Mouse (Mus musculus) erythroid progenitor cell, adult 5-6 weeks (primary cell): ENCODE measurements around the gene Syne1. TPM values are rescaled to one million over a fixed set of nuclear protein-coding genes. Genes with fewer than 3 reads are reported as not detected.

ENCODE experiments used
- ATAC-seq: replicated peaks from 2 replicates; pipeline ENCODE4 v1.8.0; 2016; ENCODE audit warnings: moderate number of reproducible peaks, mild to moderate bottlenecking, moderate TSS enrichment, inconsistent platforms; ENCODE audit not compliant: poor library complexity, low FRiP score, severe bottlenecking
- total RNA-seq, 2 experiments: library from RNA; stranded (forward) in 1 of 2; stranded (reverse) in 1 of 2; fragments of 150-400 nt in 1 of 2; fragments of 186-747, 209-891 nt in 1 of 2; gene quantifications; 2 replicates each; pipeline versions ENCODE4 v1.2.3 to v1.2.4; 2015 to 2017; ENCODE audit warnings: low replicate concordance in 2 of 2

Gene Syne1
- total RNA-seq (2015; ENCODE audit: low replicate concordance) (36.0 and 48.3 TPM in 2 replicates), total RNA-seq (2017; ENCODE audit: low replicate concordance) (44.3 and 49.8 TPM in 2 replicates)

DNA sequence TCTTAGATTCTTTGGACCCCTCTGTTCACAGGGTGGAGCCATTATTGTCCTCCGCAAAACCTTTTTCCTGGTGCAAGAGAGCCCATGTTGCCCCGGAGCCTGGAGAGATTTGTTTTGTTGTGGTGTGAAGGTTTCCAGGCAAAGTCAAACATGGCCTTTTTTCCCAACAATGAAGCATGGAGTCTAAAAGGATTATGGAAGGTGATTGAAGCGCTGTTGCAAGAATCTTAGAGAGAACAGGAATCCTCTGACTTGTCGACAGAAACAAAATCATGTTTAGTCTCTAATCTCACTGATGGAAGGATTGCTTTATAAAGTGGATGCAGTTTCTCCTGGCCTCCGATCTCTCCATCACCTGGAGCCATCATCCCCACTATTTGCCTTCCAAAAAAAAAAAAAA lies at the start of gene Syne1:
Gene Syne1, minus strand, starts transcription at position 101 of the 400 bp plus-strand sequence.
- ATAC-seq = no peak

DNA sequence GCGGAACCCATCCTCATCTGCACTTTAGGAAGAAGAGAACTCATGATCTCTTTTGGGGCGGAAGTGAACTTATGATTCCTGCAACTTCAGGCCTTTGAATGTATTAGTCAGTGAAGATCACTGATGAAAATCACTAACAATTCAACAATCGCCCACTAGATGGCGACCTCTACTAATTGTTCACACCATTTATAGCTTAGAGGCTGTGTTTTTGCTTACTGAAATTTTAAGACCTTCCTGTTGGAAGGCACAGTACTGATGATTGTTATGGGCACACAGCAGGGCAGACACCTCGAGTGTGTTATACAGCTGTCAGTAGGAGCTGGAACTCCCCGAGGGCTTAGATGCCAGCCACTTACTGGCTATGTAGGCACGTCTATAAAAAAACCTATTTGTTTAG lies 48.8 kb upstream of the Syne1 start:
- ATAC-seq = no peak

DNA sequence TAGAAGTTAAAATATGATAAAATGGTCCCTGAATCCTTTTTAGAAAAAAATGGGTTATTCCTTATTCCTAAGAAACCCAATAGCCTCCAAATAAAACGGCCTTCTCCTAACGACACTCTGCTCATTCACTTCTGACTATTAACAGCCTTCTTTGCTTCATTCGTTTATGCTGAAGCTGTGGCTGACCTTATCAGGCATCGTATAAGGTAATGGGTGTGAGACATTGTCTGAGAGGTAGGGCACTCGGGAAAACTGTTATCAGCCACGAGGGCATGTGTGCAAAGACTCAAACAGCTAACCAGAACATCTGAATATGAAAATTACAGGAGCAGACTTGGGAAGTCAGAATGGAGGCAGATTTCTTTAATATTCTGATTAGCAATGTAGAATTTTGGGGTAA lies 45.3 kb upstream of the Syne1 start:
- no peak for ATAC-seq

DNA sequence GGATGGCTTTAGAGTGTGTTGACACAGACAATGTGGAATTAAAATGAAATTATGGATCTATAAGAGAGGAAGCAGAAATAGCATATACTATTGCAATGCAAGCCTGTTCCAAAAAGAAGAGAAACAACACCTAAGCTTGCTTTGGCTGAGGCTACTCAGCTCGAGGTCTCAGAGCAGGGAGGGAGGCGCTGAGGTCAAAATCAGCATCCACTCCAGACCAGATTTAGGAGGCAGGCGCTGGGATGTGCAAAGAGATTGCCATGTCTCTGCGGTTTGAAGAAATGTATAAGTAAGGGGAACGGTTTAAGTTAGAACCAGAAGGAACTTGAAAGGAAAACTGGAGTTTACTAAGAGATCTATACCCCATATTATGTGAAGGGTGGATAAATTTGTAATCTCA lies 43.2 kb upstream of the Syne1 start:
- no peak for ATAC-seq

DNA sequence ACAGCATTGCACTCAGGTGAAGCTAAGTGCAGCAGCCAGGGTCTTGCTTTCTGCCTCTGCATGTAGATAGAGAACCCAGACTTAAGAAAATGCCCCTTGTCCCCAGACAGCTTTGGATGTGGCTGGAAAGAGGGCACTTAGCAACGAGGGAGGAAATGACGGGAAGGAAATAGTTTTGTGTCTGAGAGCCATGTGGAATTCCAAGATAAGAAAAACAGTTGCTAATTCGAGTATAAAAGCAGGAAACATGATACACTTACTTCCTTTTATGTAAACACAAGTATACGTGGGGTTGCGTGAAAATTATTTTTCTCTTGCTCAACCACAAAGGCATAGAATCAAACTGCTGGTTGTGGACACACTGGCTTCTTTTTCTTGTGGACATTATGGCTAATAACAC lies 42.2 kb upstream of the Syne1 start, which contains the start of gene Myct1:
Gene Myct1, plus strand, starts transcription at position 312 of the 400 bp plus-strand sequence.
- ATAC-seq = no peak

DNA sequence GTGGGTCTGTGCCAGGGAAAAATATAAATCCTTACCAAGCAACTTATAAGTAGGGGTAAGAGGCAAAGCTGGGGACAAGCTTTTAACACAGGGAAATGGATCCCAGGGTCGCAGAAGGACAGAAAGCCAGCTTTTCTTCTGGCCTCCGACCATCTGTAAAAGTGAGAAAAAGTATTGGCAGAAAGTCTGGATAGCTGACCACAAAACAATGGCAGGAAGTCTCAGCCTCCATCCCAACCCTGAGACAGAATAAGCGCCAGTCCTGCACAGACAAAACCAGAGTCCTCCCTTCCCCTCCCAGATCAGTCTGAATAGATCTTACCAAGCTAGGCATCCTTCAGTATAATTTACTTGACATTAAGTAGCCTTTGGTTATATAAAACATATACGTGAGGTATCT lies 40.7 kb upstream of the Syne1 start:
- no peak for ATAC-seq

DNA sequence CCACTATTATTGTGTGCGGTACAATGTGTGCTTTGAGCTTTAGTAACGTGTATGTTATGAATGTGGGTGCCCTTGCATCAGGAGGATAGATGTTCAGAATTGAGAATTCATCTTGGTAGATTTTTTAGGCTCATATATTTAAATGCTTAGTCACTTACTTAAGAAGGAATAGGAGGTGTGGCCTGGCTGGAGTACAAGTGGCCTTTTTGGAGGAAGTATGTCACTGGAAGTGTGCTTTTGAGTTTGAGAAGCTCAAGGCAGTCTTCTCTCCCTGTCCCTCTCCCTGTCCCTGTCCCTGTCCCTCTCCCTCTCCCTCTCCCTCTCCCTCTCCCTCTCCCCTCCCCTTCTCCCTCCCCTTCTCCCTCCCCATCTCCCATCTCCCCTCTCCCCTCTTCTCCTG lies 39.8 kb upstream of the Syne1 start:
- no peak for ATAC-seq

DNA sequence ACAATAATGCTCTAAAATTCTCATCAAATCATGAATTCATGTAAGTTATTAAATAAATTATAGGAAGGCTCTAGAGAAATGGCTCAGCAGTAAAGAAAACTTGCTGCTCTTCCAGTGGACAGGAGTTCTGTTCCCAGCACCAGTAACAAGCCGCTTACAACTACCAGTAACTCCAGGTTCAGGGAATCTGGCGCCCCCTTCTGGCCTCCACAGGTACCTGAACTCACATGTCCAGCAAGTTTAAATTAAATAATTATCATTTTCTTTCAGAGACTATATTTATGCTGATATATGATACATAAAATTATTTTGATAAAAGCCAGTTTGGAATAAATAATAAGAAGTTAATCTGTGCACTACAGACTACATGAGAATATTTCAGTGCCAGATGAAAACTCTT lies 22.0 kb upstream of the Syne1 start:
- ATAC-seq = no peak

DNA sequence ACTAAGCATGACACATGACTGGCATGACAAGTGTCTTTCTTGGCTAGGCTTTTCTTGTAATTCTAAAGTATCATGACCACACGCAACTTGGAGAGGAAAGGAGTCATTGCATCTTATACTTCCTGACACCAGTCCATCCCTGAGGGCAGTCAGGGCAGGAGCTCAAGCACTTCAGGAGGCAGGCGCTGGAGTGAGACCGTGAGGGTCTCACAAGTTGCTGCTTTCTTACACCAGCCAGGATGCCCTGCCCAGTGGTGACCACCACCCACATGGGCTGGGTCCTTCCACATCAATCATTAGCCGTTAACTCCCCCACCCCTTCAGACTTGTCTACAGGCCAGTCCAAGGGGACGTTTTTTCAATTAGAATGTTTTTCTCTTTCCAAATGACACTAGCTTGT lies 20.1 kb upstream of the Syne1 start:
- ATAC-seq = no peak

DNA sequence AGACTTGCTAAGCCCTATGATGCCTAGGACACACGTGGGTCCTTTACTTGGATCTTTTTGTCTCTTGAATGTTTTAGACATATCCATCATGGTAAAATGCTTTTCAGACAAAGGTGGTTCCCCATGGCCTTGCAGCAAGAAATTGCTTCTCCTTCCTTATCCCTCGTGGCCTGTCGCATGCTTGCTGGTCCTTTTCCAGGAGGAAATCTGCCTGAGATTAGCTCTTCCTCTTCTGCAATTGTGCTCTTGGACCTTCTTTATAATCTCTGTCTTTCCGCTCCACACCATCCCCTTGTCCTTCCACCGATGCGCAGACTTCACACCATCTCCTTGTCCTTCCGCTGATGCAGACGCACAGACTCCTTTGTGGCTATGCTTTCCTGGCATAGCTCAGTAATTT lies 18.8 kb upstream of the Syne1 start:
- ATAC-seq = no peak

DNA sequence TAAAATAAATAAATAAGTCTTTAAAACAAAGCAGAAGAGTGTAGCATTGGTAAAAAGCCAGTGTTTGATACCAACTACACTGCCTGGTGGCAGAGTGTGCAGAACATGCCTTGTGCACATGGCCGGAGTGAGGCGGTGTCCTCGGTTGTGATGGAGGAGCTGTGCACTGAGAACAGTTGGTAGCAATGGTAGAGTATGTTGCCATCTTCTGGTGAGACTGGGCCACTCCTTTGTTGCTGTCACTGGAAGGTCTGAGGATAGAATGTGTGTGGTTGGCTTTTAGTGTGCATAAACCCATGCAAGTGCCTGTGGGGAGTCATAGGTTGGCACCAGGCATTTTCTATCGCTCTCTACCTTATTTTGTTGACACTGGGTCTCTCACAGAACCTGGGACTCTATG lies 17.7 kb upstream of the Syne1 start:
- no peak for ATAC-seq

DNA sequence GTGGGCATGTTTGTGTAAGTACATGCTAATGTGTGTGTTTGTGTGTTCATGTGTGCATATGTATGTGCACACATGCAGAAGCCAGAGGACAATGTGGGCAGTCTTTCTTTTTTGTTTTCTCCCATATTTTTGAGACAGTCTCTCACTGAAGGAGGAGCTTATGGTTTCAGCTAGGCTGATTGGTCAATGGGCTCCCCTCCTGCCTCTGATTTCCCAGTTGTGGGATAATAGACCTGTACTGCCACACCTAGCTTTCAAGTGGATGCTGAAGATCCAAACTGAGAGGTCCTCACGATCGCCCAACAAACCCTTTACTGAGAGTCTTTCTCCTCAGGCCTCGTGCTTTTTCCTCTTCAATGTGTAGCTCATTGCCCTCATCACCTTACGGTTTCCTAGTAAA lies 10.4 kb upstream of the Syne1 start:
- no peak for ATAC-seq

DNA sequence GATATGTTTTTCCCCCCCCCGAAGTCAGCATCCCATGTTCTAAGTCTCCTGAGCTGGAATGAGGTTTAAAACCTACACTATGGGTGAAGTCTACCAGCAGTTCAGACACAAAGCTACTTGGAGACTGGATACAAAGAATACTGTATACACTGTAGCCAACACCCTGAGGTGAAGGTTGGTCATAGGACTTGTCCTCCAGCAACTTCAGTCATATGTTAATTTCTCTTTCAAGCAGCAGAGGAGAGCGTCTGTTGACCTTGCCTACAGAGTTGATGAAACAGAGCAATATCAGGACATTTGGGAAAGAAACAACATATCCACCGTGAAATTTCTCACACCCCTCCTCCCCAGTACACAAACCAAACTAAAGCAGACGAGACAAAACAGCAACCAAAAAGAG lies 9.2 kb upstream of the Syne1 start:
- no peak for ATAC-seq

DNA sequence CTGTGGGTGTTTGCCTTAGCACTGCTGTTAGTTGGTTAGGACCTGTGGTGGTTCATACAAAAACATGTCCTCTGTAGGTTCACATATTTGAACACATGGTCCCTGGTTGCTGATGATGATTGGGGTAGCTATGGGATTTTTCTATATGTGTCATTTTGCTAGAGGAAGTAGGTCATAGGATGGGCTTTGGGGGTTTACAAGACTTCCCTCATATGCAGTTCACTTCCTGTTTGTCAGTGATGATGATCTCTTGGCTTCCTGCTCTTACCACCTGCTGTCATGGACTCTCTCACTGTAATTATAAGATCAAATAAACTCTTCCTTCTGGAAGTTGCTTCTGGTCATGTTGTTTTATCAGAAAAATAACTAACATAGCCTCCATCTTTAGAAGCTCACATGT lies 7.5 kb upstream of the Syne1 start:
- ATAC-seq = no peak

DNA sequence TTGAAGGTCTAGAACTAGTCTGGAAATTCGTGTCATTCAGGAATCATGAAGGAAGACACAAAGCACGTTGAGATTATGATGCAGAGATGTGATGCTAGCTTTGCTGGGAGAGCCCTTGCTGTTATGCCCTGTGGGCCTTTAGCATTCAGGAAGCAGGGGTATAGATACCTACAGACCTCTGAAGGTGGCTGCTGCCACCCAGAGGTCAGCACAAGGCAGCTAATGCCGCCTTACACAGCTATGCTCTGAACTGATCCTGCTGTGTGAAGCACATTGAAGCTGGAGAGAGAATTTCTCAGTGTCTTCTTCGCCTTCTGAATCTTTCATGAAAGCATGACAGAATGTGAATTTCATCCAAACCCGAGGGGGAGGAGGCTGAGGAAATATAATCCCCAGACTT lies 3.7 kb upstream of the Syne1 start:
- ATAC-seq = no peak

DNA sequence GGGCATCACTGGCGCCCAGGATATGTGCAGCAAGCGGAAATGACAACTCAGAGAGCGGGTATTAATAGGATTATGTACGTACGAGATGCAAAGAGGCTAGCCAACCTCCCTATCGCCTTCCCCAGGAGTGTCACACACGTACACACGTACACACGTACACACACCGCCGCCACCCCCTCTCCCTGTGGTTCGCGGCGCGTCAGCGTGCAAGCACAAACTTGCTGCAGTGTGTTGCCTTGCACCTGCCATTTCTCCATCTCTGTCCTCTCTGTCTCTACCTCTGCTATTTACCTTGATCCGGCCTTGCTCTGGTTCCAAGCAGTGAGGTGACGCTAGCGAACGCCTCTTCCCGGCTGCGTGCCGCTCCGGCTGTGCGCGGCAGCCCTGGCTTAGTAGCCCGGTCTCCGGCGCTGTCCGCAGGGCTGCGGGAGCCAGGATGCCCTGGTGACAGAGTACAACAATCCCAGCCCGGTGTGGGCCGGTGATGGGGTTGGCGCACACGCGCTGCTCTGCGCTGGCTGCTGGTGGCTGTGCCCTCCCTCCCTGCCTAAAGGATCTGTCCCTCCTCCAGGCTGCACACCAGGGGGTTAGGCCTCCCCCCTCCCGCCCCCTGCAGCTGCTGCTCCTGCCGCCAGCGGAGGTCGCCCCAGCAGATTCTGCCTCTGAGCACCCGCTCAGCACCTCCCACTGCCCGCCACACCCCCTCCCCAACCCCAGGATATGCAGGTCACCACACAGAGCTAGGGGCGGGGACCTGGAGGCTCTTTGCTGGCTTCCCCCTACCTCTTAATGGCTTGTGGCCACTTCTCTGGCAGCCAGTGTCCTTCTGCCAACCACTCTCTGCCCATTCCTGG lies 887 bp downstream of the Syne1 start:
- no peak for ATAC-seq

DNA sequence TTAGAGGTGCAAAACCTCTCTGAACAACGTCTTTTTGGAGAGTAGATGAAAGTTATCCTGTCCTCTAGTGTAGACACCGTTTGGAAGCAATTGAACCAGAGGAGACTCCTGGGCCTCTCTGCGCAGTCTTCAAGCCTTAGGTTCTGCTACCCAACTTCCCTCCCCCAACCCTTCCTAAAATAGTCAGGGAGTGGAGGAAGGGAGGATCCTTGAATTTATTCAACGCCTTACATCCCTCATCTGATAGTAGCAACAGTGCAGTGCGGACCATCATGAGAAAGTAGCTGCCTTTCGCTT lies 1.5 kb downstream of the Syne1 start:
- ATAC-seq = no peak

DNA sequence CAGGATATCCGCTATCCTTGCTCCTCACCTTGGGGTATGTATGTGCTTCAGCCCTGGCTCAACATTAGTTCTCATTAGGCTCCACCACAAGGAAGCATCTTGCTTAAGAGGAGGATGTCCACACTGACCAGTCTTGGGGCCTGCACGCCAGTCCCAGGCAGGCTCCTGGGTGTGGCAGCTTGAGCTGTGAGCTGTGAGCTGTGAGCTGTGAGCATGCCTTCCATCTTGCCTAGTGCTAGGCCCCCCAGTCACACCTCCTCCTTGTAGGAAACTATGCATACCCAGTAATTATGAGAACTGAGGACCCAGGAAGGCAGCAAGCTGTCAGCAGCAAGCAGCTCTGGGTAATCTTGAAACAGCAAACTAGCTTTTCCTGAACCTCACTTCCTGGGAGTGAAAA lies 2.6 kb downstream of the Syne1 start:
- ATAC-seq = no peak

DNA sequence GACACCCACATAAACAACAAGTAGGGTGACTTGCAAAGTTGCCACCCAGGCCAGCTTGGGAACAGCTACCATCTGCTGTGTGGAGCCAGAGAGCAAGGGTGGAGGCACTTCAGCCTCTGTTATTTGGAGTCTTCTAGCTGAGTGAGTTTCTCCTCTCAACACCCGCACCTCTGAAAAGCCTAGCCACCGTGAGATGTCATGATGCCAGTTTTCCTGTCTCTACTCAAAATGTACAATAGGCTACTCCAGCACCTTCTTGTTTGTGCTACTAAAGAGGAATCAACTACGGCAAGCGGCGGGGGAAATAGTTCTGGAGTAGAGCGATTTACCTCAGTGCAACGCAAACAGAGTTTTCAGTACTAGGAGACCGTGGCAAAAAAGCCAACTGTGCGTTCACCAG lies 3.5 kb downstream of the Syne1 start:
- ATAC-seq = no peak

DNA sequence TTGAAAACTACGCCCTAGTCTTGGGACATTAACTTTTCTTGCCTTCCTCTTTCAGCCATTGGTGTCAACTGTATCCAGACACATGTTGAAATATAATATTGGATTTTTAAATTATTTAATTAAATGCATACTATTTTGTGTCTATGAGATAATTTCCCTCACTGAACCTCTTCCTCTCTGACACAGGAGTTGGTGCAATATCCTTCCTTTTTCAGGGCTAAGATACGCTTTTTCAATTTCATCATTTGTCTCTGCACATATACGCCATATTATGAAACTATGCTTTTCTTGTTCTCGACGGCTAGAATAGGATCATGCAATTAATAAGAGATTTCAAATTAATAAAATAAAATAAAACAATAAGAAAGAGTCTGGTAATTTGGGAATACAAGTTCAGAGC lies 4.9 kb downstream of the Syne1 start:
- no peak for ATAC-seq

DNA sequence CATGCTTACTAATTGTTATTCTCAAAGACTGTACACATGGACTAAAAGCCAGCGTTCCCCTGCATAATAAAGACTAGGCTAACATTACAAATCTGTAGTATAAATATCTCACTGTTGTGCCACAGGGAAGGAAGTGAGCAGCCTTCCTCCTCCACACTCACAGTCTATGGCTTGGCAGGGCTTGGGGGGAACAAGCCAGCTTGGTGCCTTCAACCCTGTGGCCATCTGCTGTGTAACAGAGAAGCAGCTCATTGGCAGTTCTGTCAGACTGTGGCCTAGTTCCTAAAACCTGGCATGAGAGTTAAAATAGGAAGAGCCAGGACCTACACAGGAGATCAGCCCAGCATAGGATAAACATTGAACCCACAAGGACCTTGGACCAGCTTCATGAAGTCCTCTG lies 23.0 kb downstream of the Syne1 start:
- no peak for ATAC-seq

DNA sequence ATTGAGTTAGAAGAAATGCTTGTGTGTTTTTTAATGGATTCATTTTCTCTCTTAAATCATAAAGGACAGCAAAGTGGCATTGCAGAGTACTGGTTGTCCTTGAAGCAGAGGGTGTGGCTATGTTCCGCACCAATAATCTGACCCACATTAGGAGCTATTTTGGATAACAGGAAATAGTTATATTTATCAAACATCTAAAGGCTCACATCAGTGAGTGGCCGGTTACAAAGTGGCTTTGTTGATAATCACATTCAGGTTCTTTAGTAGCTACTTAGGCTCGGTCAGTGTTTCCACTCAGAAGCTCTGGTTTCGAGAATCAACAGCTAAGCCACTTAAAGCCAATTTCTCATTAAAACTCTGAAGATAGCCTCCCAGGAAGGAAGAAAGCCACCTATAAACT lies 23.6 kb downstream of the Syne1 start:
- ATAC-seq = no peak
